Mouse (Mus musculus): ENCODE data around the gene Hmcn1. TPM values are rescaled to one million over a fixed set of nuclear protein-coding genes. Genes with fewer than 3 reads are reported as not detected.

Gene Hmcn1
- polyA plus RNA-seq, 1 experiment from 2014 or later, result 0.28 TPM

DNA sequence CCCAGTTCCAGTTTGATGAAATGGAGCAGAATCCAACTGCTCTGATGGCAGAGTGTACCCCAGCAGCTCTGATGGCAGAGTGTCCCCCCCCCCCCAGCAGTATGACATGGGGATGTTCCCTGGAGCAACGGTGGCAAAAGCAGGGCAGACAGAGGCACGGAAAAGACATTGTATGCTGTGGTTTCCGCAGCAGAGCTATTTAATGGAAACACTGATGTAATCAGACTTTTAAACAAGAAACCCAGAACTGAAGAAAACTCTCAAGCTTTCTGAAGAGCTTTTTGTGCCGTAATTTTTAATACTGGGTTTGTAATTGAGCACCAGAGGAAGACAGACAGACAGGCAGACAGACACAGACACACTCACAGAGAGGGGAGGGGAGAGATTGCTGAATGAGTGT, 426.9 kb downstream of the Hmcn1 start:
- in situ Hi-C loops (cut with MboI; ENCODE audit: low pct_unique_long_range_greater_than_20kb), result loop anchor here (25.0 kb wide), 1 partner anchor 821 kb away; no protein-coding TSS in a partner anchor
- DNase-seq (ENCODE audit: low read depth, low spot score), result no peak
- ChIA-PET POLR2A (no interaction called here), CTCF (interaction anchor here (1.9 kb wide), 1 partner anchor 19 kb away, joined by 4 read pairs; no protein-coding TSS in a partner anchor)
- no peak for ATAC-seq
- no peaks in the 10 kb centered on the region for H3K27me3 ChIP-seq
- no peak for TF ChIP-seq CTCF (IDR thresholded peaks at IDR 0.05)

DNA sequence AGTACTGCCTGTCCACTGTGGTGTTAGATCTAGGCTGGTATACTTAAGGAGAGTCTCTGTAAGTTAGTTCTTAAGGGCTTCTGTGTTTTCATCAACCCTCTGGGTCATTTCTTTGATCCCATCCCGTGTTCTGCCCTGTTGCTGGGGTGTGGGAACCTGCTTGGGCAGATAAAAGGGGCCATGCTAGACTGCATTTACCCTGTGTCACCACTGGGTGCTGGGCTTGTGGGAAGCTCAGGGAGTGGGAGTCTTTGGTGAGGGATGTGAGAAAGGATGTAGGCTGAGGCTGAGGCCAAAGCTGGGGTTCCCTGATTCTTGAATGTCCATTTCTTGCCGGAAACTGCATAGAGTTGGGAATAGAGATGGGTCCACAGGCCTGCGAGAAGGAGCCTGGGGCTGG, 436.6 kb downstream of the Hmcn1 start:
- in situ Hi-C loops (cut with MboI; ENCODE audit: low pct_unique_long_range_greater_than_20kb), result loop anchor here (25.0 kb wide), 1 partner anchor 831 kb away; no protein-coding TSS in a partner anchor
- TF ChIP-seq CTCF (IDR thresholded peaks at IDR 0.05), result no peak
- ChIA-PET CTCF (interaction anchor here (1.2 to 2.7 kb wide), 3 partner anchors 10 to 452 kb away, joined by 3 to 7 read pairs (median 4); no protein-coding TSS in a partner anchor), POLR2A (no interaction called here)
- DNase-seq (ENCODE audit: low read depth, low spot score) (no peak), ATAC-seq (no peak)
- no peaks in the 10 kb centered on the region for H3K27me3 ChIP-seq

DNA sequence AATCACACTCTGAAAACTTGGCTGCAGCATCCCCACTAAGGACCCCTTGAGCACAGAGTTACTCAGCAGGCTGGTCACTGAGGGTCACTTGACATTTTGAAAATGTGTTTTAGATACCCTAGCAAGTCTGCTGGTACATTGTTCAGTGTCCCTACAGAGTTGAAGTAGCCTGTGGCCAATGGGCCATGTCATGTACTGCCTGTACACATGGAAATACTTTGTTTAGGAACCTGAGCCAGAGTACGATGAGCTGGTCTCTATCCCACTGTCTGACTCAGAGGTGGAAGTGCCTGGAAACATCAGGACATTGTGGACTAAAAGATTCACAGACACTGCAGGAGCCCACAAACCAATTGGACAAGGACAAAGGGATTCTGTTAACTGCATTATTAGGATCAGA, 441.8 kb downstream of the Hmcn1 start:
- no peak for ATAC-seq
- H3K27me3 ChIP-seq, result no peaks in the 10 kb centered on the region
- ChIA-PET POLR2A (no interaction called here), CTCF (no interaction called here)
- in situ Hi-C loops (cut with MboI; ENCODE audit: low pct_unique_long_range_greater_than_20kb), result loop anchor here (25.0 kb wide), 1 partner anchor 836 kb away; no protein-coding TSS in a partner anchor
- no peak for TF ChIP-seq CTCF (IDR thresholded peaks at IDR 0.05)
- no peak for DNase-seq (ENCODE audit: low read depth, low spot score)

DNA sequence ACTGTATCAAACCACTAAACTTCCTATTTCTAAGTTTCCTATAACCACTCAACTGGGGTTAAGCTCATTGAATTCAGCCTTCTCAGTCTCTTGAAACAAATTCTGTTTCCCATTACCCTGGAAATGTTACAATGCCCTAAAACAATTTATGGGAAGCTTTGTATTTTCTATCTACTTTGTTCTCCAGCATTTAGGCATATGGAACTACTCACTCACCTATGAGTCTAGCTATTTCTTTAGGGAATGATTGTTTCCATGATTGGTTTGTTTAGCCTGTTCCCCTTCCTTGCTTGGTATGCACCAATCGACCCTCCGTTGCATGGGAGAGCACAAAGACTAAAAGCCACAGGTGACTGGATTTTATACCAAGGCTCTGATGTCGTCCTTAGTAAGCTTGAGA, 446.8 kb downstream of the Hmcn1 start:
- ChIA-PET CTCF (interaction anchor here (1.4 to 1.6 kb wide), 3 partner anchors 10 to 31 kb away, joined by 3 to 7 read pairs (median 3); no protein-coding TSS in a partner anchor), POLR2A (no interaction called here)
- TF ChIP-seq CTCF (IDR thresholded peaks at IDR 0.05), result no peak
- in situ Hi-C loops (cut with MboI; ENCODE audit: low pct_unique_long_range_greater_than_20kb), result no loop called here
- no peak for DNase-seq (ENCODE audit: low read depth, low spot score)
- no peak for ATAC-seq
- no peaks in the 10 kb centered on the region for H3K27me3 ChIP-seq

DNA sequence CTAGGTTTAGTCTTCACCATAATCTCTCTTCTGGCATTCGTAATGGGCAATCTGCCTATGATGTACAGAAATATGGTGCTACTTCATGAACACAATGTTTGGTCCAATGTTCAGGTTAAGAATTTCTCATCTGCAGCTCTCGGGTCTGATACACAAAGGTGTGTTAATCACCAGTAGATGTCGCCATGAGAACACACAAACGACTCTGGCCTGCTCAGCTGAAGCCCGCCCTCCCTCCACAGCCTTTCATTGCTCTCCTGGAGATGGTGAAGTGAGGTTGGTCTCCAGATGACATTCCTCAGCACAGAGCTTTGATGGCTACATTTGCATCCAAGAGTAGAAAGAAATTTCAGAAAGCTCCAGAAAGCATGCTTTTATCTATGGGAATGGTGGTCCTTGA, 453.0 kb downstream of the Hmcn1 start:
- H3K27me3 ChIP-seq, result no peaks in the 10 kb centered on the region
- CTCF ChIA-PET, result interaction anchor here (0.6 to 3.9 kb wide), 15 partner anchors 12 to 495 kb away, joined by 3 to 18 read pairs (median 4); no protein-coding TSS in a partner anchor
- no peak for ATAC-seq
- peak; percentile 88 for TF ChIP-seq CTCF (IDR thresholded peaks at IDR 0.05)
- in situ Hi-C loops (cut with MboI; ENCODE audit: low pct_unique_long_range_greater_than_20kb), result no loop called here
- DNase-seq (ENCODE audit: low read depth, low spot score), result peak; percentile 33
- POLR2A ChIA-PET, result no interaction called here

DNA sequence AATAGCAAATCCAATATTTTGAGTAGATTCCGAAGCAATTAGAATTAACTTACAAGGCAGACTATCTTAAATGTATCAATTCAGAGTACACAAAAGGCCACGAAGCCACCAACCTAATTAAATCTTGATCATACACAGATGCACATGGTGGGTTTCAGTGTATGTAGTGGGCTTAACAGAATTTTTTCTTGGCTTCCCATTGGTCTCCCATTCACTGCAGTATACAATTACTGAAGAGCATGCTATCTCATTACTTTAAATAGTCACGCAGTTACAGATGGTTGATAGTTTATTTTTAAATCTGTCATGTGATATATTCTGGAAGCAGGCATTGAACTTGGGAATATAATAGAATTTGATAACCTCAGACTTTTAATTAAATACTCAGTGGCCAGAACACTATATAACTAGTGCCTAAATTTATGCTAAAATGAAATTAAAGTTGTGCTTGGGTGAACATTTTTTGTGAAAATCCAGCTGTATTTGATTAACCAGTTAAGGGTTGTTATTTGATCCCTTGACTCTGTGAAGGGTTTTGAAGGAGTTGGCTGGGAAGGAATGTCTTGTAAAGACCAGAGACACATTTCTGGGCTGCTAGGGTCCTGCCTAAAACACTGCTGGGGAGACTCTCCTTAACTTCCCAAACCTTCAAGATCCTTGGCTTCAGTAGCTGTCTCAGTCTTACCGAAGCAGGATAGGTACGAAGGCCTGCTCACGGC, 455.7 kb downstream of the Hmcn1 start:
- CTCF ChIA-PET, result interaction anchor here (3.7 kb wide), 1 partner anchor 471 kb away, joined by 18 read pairs; no protein-coding TSS in a partner anchor
- no peak for DNase-seq (ENCODE audit: low read depth, low spot score)

DNA sequence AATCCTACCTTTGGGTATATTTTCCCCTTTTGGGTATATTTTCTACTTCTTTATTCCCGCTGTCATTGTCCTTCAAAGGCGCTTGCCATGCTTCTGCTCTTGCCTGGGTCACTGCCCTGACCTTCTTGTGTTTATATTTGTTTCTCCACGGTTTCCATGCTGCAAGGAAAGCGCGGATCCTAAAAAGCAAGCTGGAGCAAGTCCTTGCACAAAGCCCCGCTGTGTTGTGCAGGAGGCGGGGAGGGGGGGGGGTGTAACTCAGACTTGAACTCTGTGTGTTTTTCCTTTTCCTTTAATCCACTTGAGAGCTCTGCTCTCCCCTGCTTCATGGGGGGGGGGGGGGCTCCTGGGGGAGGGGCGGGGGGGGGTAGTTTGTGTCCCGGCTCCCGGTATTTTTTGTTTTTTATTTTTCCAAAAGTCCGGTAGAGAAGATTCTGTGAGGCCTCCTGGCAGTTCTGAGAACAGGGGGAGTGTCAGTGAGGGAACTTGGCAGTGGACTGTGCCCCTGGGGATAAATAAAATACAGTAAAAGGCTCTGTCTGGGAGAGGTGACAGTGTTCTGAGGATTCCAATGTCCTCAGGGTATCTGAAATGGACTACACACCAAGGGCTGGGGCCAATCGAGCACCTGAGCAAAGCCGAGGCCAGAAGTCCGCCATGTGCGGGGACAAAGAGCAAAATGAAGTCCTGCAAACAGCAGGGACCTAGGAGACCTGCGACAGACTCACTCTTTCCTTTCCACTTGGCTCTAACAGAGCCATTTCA, 457.3 kb downstream of the Hmcn1 start:
- ATAC-seq, result no peak
- no peak for TF ChIP-seq CTCF (IDR thresholded peaks at IDR 0.05)
- no peaks in the 10 kb centered on the region for H3K27me3 ChIP-seq
- DNase-seq (ENCODE audit: low read depth, low spot score), result no peak
- in situ Hi-C loops (cut with MboI; ENCODE audit: low pct_unique_long_range_greater_than_20kb), result loop anchor here (5.0 kb wide), 2 partner anchors 386 to 471 kb away; no protein-coding TSS in a partner anchor
- POLR2A ChIA-PET, result interaction anchor here (0.7 kb wide), 1 partner anchor 388 kb away, joined by 4 read pairs; no protein-coding TSS in a partner anchor
- CTCF ChIA-PET, result interaction anchor here (0.8 to 1.2 kb wide), 2 partner anchors 55 to 473 kb away, joined by 3 read pairs; no protein-coding TSS in a partner anchor

More for the DNA sequence above, 455.7 kb downstream of the Hmcn1 start:
- no peak for ATAC-seq
- H3K27me3 ChIP-seq, result no peaks in the 10 kb centered on the region
- no peak for TF ChIP-seq CTCF (IDR thresholded peaks at IDR 0.05)
- POLR2A ChIA-PET, result no interaction called here
- in situ Hi-C loops (cut with MboI; ENCODE audit: low pct_unique_long_range_greater_than_20kb), result loop anchor here (5.0 kb wide), 2 partner anchors 385 to 470 kb away; no protein-coding TSS in a partner anchor

DNA sequence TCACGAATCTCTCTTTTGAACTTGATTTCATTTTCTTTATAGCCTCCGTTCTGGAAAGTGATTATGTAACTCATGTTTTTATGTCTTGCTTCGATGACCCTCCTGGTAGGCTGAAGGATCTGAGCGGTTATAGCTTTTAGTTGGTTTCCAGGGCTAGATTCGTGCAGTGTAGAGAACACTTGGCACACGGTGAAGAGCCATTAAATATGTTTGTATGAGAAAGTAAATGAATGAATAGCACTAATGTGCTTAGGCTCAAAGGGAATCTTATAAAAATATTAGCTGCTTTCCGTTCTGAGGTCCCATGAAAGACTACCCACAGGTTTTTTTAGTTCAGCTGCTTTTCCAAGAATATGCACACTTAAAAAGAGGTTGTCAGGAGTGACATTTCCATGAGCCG, 458.6 kb downstream of the Hmcn1 start:
- ChIA-PET POLR2A (no interaction called here), CTCF (interaction anchor here (1.2 to 2.5 kb wide), 2 partner anchors 57 to 476 kb away, joined by 3 to 6 read pairs; no protein-coding TSS in a partner anchor)
- no peak for TF ChIP-seq CTCF (IDR thresholded peaks at IDR 0.05)
- no peaks in the 10 kb centered on the region for H3K27me3 ChIP-seq
- in situ Hi-C loops (cut with MboI; ENCODE audit: low pct_unique_long_range_greater_than_20kb), result no loop called here
- no peak for DNase-seq (ENCODE audit: low read depth, low spot score)
- no peak for ATAC-seq

DNA sequence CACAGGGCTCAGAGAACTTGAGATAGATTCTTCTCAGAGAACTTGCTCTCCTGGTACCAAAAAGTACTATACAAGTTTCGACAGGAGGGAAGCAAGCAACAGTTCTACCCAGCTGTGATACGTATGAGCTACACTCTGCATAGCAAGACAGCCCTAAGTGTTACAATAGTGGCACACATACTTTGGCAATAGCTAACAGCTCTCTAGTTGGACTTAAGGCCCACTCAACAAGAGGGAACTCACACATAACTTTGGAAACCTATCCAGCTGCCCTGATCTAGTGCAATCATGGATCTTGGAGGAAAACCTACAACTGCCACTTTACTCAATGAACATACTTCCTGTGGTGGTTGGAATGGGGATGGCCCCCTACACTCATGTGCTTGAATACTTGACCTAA, 480.2 kb downstream of the Hmcn1 start:
- H3K27me3 ChIP-seq, result no peaks in the 10 kb centered on the region
- in situ Hi-C loops (cut with MboI; ENCODE audit: low pct_unique_long_range_greater_than_20kb), result no loop called here
- TF ChIP-seq CTCF (IDR thresholded peaks at IDR 0.05), result no peak
- ATAC-seq (no peak), DNase-seq (ENCODE audit: low read depth, low spot score) (no peak)
- CTCF ChIA-PET, result no interaction called here
- POLR2A ChIA-PET, result no interaction called here

Other genes starting within 250 kb of the Hmcn1 start
- gene Gm47985, start 189.1 kb upstream of the Hmcn1 start, polyA plus RNA-seq (2021), result not detected
- not detected for gene Gm8947, start 198.9 kb upstream of the Hmcn1 start, polyA plus RNA-seq (2021)
- not detected for gene Gm47995, start 205.0 kb upstream of the Hmcn1 start, polyA plus RNA-seq (2021)
- gene 3110040M04Rik, start 210.7 kb upstream of the Hmcn1 start, polyA plus RNA-seq (2021), result not detected
- gene Gm47996, start 216.7 kb upstream of the Hmcn1 start, polyA plus RNA-seq (2021), result not detected

Measured in Patski (cell line).